Mouse (Mus musculus) layer of hippocampus, adult 2 months (tissue): ENCODE measurements around the gene Atp5h. TPM values are rescaled to one million over a fixed set of nuclear protein-coding genes. Genes with fewer than 3 reads are reported as not detected.
"Not testable (repeated sequence)": the region's sequence is repeated elsewhere in the genome, so short reads cannot be mapped to it uniquely, and the experiment has no call there.

Experiments used
- DNase-seq, 2 experiments: peaks; one replicate each; pipeline ENCODE4 v3.0.0; 2022; ENCODE audit warnings: low spot score in 2 of 2
- H3K27ac ChIP-seq: fragments of 200-600 bp; 2 replicates; pipeline ENCODE4 v1.8.1; 2022
- H3K4me3 ChIP-seq: fragments of 200-600 bp; 2 replicates; pipeline ENCODE4 v1.8.1; 2022; ENCODE audit warnings: mild to moderate bottlenecking
- CTCF ChIP-seq: fragments of 200-600 bp; conservative IDR thresholded peaks from 2 replicates; pipeline ENCODE4 v1.8.1; 2022; ENCODE audit warnings: antibody characterized with exemption, mild to moderate bottlenecking, moderate library complexity
- long read RNA-seq, 2 experiments: library from polyadenylated mRNA; stranded (forward); transcript quantifications; one replicate each; pipeline ENCODE4 v2.0.0; 2021; ENCODE audit warnings: borderline mapping rate in 2 of 2
- total RNA-seq, 2 experiments: library from RNA; stranded (reverse); gene quantifications; 2 replicates each; pipeline ENCODE4 v1.2.3; 2021

Atp5h gene
- 100 to 1,000 TPM; 467 to 494 TPM for total RNA-seq
- long read RNA-seq, experiment 1, transcript Atp5h-208 (5 exons, 486 nt), result minor isoform, 9 of 168 reads
- long read RNA-seq, experiment 1, transcript Atp5h-204 (4 exons, 510 nt), result minor isoform, 5 of 168 reads
- long read RNA-seq, experiment 1, transcript Atp5h-201 (6 exons, 625 nt), result major isoform, 137 of 168 reads
- long read RNA-seq, experiment 1, partial matches to known transcripts, result 1 of 168 reads
- long read RNA-seq, experiment 1, other reads (novel, unspliced or antisense), result 10 of 168 reads
- long read RNA-seq, experiment 2, transcript Atp5h-207 (3 exons, 420 nt), result minor isoform, 5 of 251 reads
- long read RNA-seq, experiment 2, transcript Atp5h-208 (5 exons, 486 nt), result minor isoform, 8 of 251 reads
- long read RNA-seq, experiment 2, transcript Atp5h-204 (4 exons, 510 nt), result minor isoform, 7 of 251 reads
- long read RNA-seq, experiment 2, transcript Atp5h-201 (6 exons, 625 nt), result major isoform, 209 of 251 reads
- long read RNA-seq, experiment 2, partial matches to known transcripts, result 3 of 251 reads
- long read RNA-seq, experiment 2, other reads (novel, unspliced or antisense), result 17 of 251 reads

DNA sequence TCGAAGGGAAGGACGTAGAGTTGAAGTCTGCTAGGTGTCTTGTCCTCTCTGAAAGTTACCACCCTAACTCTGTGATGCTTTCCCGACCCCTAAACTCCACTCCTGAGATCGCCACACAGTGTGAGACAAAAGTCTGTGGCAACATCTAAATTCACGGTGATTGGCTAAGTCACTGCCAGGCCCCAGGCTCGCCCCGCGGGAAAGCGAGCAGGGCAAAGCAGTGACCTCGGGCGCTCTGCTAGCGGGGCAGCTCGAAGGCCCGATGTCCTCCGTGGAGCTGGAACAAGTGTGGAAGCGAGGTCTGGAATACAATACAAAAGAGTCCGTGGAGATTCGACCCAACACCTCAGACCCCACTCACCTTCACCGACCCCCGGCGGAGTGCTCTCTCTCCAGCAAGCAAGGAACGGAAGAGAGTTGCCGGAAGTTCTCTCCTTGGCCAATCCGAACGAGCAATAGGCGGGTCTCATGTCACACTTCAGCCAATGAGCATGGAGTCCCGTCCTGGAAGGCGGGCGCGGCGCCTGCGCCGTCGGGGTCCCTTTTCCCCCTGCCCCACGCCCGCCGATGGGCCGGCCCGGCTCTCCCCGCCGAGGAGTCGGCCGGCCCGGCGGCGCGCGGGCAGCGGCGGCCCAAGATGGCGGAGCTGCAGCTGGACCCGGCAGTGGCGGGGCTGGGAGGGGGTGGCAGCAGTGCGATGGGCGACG lies at the start of gene Atp5h, which contains the start of gene Kctd2:
Atp5h (minus strand) TSS at position 432 of the 707 bp plus-strand sequence.
Kctd2 (plus strand) TSS at position 598 of the 707 bp plus-strand sequence.
- H3K4me3 ChIP-seq, result peak within 1 kb of the TSS; percentile 78
- TF ChIP-seq CTCF, result no peak
- peak; percentile 95 to 97 for DNase-seq
- peak within 1 kb of the TSS; percentile 89 for H3K27ac ChIP-seq

- no peak for DNase-seq
Observed at GRCm38 (mm10) chr11:115467217-115467618, 47.5 kb upstream of the Atp5h start.

DNA sequence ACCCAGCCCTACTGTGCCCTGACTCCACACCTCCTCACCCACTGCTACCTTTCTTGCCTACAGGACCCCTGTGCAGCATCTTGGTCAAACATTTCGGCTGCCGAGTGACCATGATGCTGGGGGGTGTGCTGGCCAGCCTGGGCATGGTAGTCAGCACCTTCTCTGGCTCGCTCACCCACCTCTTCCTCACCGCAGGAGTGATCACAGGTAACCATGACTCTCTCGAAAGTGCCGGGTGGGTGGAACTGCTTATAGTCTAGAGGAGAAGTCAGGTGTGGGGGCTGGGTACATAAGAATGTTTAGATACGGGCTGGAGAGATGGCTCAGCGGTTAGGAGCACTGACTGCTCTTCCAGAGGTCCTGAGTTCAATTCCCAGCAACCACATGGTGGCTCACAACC lies 45.1 kb upstream of the Atp5h start:
- no peak overlapping the region for H3K27ac ChIP-seq
- TF ChIP-seq CTCF, result no peak
- no peak overlapping the region for H3K4me3 ChIP-seq
- no peak for DNase-seq

More at GRCm38 (mm10) chr11:115467217-115467618, 47.5 kb upstream of the Atp5h start:
- Histone ChIP-seq H3K27ac (no peak overlapping the region), H3K4me3 (no peak overlapping the region)
- TF ChIP-seq CTCF, result no peak

DNA sequence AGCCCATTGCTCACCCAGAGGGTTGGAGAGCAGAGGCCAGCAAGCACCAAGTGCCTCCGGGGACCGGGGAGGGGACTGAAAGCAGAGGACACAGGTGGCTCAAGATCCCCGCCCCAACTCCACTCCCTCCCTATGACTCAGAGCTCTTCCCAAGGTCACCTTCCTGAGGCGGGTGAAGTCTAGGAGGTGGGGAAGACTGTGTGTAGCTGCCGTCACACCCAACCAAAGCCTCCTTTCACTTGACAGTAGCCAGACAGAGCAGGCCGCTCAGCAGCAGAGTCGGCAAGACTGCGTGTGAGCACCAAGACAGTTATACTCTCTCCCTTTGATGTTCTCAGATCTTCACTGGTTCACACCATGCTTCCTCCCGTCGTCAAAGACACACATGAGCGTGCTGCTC lies 43.6 kb upstream of the Atp5h start:
- H3K4me3 ChIP-seq, result no peak overlapping the region
- no peak for TF ChIP-seq CTCF
- H3K27ac ChIP-seq, result no peak overlapping the region
- DNase-seq, result no peak

GRCm38 (mm10) chr11:115462243-115462891 lies 42.6 kb upstream of the Atp5h start, which contains the start of gene Slc16a5:
Gene Slc16a5, plus strand, starts transcription at chr11:115462474.
- TF ChIP-seq CTCF, result no peak

DNA sequence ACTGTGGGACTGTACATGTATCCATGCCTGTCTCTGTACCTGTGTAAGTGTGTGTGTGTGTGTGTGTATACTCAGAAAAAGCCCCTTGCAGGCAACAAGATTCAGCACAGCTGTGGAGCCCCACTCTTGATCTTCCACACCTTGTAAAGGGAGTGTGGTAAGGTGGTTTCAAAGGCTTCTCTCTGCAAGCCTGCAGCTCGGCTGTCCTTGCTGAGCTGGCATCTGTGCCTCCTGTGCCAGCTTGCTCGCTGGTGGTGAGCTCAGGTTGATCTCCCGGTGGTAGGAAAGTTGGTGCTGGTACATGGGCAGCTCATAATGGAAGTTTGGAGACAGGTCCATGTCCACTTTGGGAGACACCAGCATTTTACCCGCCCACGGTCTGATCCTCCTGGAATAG lies 42.1 kb upstream of the Atp5h start:
- H3K27ac ChIP-seq, result no peak overlapping the region
- no peak for TF ChIP-seq CTCF
- H3K4me3 ChIP-seq, result no peak overlapping the region
- DNase-seq, result no peak

More at GRCm38 (mm10) chr11:115462243-115462891, 42.6 kb upstream of the Atp5h start, which contains the start of gene Slc16a5:
- no peak for DNase-seq
- H3K27ac ChIP-seq, result no peak within 1 kb of the TSS
- H3K4me3 ChIP-seq, result no peak within 1 kb of the TSS

GRCm38 (mm10) chr11:115460976-115461375 lies 41.2 kb upstream of the Atp5h start:
- no peak overlapping the region for H3K27ac ChIP-seq
- no peak for DNase-seq
- TF ChIP-seq CTCF, result peak; percentile 41
- no peak overlapping the region for H3K4me3 ChIP-seq

- Histone ChIP-seq H3K27ac (no peak overlapping the region), H3K4me3 (no peak overlapping the region)
- TF ChIP-seq CTCF, result no peak
- no peak for DNase-seq
Observed at GRCm38 (mm10) chr11:115457405-115457804, 37.6 kb upstream of the Atp5h start.

DNA sequence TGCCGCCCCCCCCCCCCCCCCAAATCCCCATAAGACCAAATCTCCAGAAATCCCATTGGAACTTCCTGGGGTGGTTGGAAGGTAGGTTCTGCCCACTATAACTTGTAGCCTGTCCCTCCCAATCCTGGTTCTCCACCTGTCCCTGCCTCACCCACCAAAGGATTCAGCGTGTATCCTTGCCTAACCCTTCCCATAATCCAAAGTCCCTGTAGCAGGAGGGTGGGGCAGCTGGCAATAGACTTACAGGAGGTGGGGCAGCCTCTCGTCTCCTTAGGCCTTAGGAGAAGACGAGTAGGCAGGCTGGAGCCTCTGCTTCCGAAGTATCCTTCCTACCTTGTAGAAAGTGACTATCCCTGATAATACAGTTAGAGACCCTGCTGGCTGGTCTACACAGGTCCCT lies 36.4 kb upstream of the Atp5h start:
- DNase-seq, result no peak
- Histone ChIP-seq H3K4me3 (no peak overlapping the region), H3K27ac (no peak overlapping the region)
- TF ChIP-seq CTCF, result no peak

DNA sequence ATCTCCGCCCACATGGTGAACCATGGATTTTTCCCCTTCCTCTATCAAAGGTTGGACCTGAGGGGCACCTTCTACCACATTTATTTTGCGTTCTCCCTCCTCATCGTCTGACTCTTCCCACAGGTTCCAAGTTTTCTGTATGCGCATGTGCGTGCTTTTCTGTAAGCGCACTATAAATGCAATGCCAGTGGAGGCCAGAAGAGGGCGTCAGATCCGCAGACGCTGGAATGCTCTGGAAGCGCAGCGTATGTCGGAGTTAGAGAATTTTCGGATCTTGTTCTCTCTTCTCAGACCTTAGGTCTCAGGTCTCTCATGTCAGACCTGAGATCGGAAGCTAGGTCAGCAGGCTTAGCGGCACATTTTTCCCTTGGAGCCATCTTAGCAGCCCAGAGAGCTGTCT lies 35.9 kb upstream of the Atp5h start:
- Histone ChIP-seq H3K27ac (no peak overlapping the region), H3K4me3 (no peak overlapping the region)
- no peak for DNase-seq
- peak; percentile 38 for TF ChIP-seq CTCF

- TF ChIP-seq CTCF, result peak; percentile 31
- H3K27ac ChIP-seq, DNase-seq, H3K4me3 ChIP-seq: not testable (repeated sequence)
Observed at GRCm38 (mm10) chr11:115454822-115455221, 35.1 kb upstream of the Atp5h start.

GRCm38 (mm10) chr11:115453306-115453705 lies 33.5 kb upstream of the Atp5h start:
- no peak for TF ChIP-seq CTCF
- no peak for DNase-seq
- Histone ChIP-seq H3K27ac (no peak overlapping the region), H3K4me3 (no peak overlapping the region)

- DNase-seq, result no peak
- TF ChIP-seq CTCF, result no peak
- no peak overlapping the region for H3K27ac ChIP-seq
- no peak overlapping the region for H3K4me3 ChIP-seq
Observed at GRCm38 (mm10) chr11:115452281-115452860, 32.6 kb upstream of the Atp5h start.
